Mouse (Mus musculus): ENCODE results near the gene Pgm2l1. TPM values are rescaled to one million over a fixed set of nuclear protein-coding genes. Genes with fewer than 3 reads are reported as not detected.

The Pgm2l1 gene
- polyA plus RNA-seq, 1 experiment from 2014 or later = 1.8 TPM

DNA sequence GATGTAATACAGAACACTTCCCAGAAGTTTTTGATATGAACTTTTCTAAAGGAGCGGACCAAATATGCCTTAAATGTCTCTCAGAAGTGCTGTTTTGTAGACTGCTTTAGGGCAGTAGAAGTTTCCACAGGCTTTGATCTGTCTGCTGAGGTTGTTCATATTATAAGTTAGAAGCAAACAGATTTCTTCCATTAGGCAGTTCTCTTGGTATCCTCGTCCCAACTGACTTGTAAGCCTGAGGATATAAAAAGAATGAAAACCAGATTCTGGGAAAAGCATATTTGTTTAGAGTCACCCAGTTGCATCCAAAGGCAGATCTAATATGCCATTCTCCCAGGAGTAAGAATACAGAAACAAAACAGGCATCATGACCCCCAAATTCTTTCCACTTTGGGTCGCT lies 26.0 kb upstream of the Pgm2l1 start:
- H3K27ac ChIP-seq = no peak overlapping the region
- WGBS (ENCODE audit: insufficient replicate concordance) = 66% methylated on average over 3 of the region's 3 CpGs
- no peaks in the 10 kb centered on the region for H3K36me3 ChIP-seq
- no peak overlapping the region for H3K4me3 ChIP-seq (replicated peaks)
- H3K9ac ChIP-seq = no peak overlapping the region
- DNase-seq (no peak), ATAC-seq (ENCODE audit: low read depth) (no peak)
- H3K4me1 ChIP-seq (replicated peaks) = no peaks in the 10 kb centered on the region
- H3K4me2 ChIP-seq = no peak overlapping the region
- H3K9me3 ChIP-seq (replicated peaks) = no peaks in the 10 kb centered on the region
- no peaks in the 10 kb centered on the region for H3K27me3 ChIP-seq

DNA sequence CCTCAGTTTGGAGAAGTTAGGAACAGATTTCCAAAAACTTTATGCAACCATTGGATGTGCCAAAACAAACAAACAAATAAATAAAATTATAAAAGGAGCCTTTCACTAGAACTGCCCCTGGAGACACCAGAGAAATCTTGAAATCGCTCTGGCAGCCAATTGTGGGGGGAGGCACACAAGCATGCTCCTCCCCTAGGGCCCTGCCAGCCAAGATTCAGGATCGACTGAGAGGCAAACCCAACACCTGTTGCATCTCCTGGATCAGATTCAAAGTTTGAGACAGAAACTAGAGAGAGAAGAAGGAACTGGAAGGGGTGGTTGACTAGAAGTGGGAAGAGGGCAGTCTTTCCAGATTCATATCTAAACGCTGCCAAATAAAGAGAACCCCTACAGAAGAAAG lies 23.6 kb upstream of the Pgm2l1 start:
- H3K4me1 ChIP-seq (replicated peaks) = peaks cover 12% of the 10 kb centered on the region
- no peaks in the 10 kb centered on the region for H3K36me3 ChIP-seq
- DNase-seq = no peak
- 58% methylated on average over 3 of the region's 3 CpGs for WGBS (ENCODE audit: insufficient replicate concordance)
- no peaks in the 10 kb centered on the region for H3K27me3 ChIP-seq
- ATAC-seq (ENCODE audit: low read depth) = no peak
- H3K27ac ChIP-seq = no peak overlapping the region
- H3K9ac ChIP-seq = no peak overlapping the region
- H3K4me2 ChIP-seq = no peak overlapping the region
- no peaks in the 10 kb centered on the region for H3K9me3 ChIP-seq (replicated peaks)
- H3K4me3 ChIP-seq (replicated peaks) = no peak overlapping the region

DNA sequence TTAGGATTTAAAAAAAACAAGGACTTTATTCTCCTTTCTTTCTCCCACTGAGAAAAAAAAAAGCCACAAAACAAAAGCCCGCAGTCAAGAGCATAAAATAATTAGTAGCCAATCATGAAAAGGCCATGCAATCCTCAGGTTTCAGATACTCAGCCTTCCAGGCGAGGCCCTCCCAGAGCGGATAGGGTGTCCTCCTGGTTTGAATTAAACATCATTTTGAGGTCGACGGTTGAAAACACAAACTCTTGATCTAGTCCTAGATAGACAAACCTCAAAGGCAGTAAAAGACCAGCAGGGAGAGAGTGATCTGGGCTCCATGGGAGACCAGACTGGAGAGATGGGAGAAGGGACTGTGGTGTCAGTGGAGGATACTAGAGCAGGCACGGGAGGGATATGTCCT lies 22.3 kb upstream of the Pgm2l1 start:
- Histone ChIP-seq H3K9ac (no peak overlapping the region), H3K36me3 (no peaks in the 10 kb centered on the region), H3K9me3 (replicated peaks) (no peaks in the 10 kb centered on the region), H3K27me3 (no peaks in the 10 kb centered on the region), H3K4me1 (replicated peaks) (peaks cover 12% of the 10 kb centered on the region), H3K4me2 (no peak overlapping the region), H3K4me3 (replicated peaks) (no peak overlapping the region), H3K27ac (no peak overlapping the region)
- ATAC-seq (ENCODE audit: low read depth) (no peak), DNase-seq (no peak)
- 58% methylated on average over 6 of the region's 6 CpGs for WGBS (ENCODE audit: insufficient replicate concordance)

DNA sequence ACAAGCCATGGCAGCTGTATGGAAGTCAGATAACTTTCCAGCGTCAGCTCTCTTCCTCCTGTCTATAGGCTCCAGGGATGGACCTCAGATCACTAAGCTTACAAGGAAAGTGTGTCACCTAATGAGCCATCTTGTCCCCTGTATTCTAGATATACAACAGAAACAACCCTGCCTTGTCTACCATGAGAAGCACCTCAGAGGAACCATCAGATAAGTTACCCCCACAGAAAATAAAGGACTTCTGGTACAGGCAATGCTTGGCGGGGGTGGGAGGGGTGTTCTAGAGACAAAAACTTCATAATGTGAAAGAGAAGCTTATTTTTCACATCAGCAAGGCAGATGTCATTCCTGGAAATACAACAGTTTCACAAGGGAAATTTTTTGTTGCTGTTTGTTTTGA lies 21.1 kb upstream of the Pgm2l1 start:
- Histone ChIP-seq H3K4me2 (no peak overlapping the region), H3K36me3 (no peaks in the 10 kb centered on the region), H3K9ac (no peak overlapping the region), H3K27me3 (no peaks in the 10 kb centered on the region), H3K4me1 (replicated peaks) (peaks cover 12% of the 10 kb centered on the region), H3K27ac (no peak overlapping the region), H3K9me3 (replicated peaks) (no peaks in the 10 kb centered on the region), H3K4me3 (replicated peaks) (no peak overlapping the region)
- DNase-seq (no peak), ATAC-seq (ENCODE audit: low read depth) (no peak)
- 69% methylated on average over 2 of the region's 2 CpGs for WGBS (ENCODE audit: insufficient replicate concordance)

DNA sequence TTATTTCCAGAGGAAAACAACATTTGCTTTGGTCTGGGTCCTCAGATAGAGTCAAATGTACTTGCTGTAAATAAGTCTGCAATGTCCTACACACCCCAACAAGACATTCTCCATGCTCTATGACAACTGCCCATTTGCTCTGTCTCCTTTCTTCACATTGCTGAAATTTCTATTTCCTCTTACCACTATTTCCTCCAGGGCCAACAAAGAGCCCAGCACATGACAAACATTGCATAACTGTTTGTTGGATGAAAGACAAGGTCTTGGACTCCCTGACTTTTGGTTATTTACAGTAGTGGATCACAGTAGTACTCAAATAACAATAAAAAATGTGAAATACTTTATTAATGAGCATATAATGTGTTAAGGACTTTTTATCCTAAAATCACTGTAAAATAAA lies 19.3 kb upstream of the Pgm2l1 start:
- no peak overlapping the region for H3K4me3 ChIP-seq (replicated peaks)
- no peak overlapping the region for H3K4me2 ChIP-seq
- no peaks in the 10 kb centered on the region for H3K27me3 ChIP-seq
- DNase-seq (no peak), ATAC-seq (ENCODE audit: low read depth) (0 out of 2 replicates have a peak, but pooled peaks have one; percentile 47)
- peak overlapping the region; percentile 4; the same call in 1 of the 2 replicates for H3K27ac ChIP-seq
- H3K36me3 ChIP-seq = no peaks in the 10 kb centered on the region
- no peaks in the 10 kb centered on the region for H3K9me3 ChIP-seq (replicated peaks)
- no peak overlapping the region for H3K9ac ChIP-seq
- H3K4me1 ChIP-seq (replicated peaks) = peaks cover 12% of the 10 kb centered on the region

DNA sequence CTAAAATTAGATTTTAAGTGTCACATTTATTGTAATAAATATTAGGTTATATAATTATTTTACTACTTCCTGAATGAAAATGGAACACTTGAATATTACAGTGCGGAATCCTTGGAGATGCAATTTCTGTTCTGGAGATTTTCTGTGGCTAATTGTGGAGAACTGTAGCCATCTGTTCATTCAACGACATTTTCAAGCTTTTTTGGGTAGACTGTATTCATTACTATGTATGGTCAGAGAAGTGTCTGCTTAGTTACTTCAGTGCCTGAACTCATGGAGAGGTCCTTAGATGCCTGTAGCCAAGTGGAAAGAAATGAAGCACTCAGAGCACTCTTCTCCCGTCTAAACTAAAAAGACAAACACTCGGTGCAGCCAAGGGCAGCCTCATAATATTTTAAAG lies 12.9 kb upstream of the Pgm2l1 start:
- WGBS (ENCODE audit: insufficient replicate concordance) = 74% methylated on average over 4 of the region's 4 CpGs

DNA sequence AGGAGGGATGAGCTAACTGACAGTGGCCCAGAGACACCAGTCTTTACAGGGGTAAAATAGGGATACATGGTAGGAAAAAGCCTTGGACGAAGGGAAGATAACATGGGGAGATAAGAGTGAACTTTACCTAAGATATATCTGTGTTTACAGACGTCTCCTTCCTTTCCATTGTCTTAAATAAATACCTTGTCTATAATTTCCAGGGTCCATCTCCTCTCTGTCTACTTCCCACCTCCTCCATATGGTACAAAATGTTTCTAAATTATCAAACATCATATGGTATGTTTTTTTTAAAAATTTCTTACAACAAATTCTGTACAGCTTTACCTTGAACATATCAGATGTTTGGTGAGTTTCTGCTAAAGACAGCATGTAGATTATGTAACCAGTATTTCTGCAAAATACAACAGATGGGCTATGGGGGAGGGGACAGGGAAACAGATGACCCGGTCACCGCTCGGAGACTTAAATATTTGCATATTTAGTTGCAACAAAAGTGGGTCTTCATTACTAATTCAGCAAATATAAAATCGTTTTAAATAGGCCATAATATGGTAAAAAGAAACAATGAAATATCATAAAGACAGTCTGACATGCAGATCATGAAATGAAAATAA lies 12.0 kb upstream of the Pgm2l1 start:
- Histone ChIP-seq H3K4me1 (replicated peaks) (no peaks in the 10 kb centered on the region), H3K4me2 (no peak overlapping the region), H3K27me3 (peaks cover 16% of the 10 kb centered on the region), H3K36me3 (no peaks in the 10 kb centered on the region), H3K4me3 (replicated peaks) (no peak overlapping the region), H3K27ac (no peak overlapping the region), H3K9ac (no peak overlapping the region), H3K9me3 (replicated peaks) (no peaks in the 10 kb centered on the region)
- no peak for ATAC-seq (ENCODE audit: low read depth)
- no peak for DNase-seq
- WGBS (ENCODE audit: insufficient replicate concordance) = 45% methylated on average over 6 of the region's 6 CpGs

More for the DNA sequence above, 12.9 kb upstream of the Pgm2l1 start:
- DNase-seq (no peak), ATAC-seq (ENCODE audit: low read depth) (no peak)
- no peaks in the 10 kb centered on the region for H3K9me3 ChIP-seq (replicated peaks)
- H3K27ac ChIP-seq = no peak overlapping the region
- no peak overlapping the region for H3K4me3 ChIP-seq (replicated peaks)
- H3K9ac ChIP-seq = no peak overlapping the region
- no peaks in the 10 kb centered on the region for H3K4me1 ChIP-seq (replicated peaks)
- no peak overlapping the region for H3K4me2 ChIP-seq
- H3K36me3 ChIP-seq = no peaks in the 10 kb centered on the region
- peaks cover 16% of the 10 kb centered on the region for H3K27me3 ChIP-seq

DNA sequence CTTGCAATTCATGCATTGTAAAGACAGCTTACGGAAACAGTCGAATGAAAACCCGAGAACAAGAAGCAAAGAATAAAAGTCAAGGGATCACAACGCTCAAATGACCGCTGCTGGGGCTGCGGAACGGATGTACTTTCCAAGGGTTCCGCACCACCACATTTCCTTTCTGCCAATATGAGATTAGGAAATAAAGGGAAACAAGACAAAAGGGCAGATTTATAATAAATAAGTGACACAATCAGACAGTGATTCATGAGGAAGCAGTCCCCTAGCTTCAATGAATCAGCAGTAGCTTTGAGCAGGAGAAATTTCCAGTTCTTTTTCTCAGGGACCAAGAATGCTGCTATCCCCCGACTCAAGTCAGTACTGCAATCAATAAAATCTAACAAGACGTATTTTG lies 11.2 kb upstream of the Pgm2l1 start:
- no peak overlapping the region for H3K9ac ChIP-seq
- no peaks in the 10 kb centered on the region for H3K4me1 ChIP-seq (replicated peaks)
- H3K9me3 ChIP-seq (replicated peaks) = no peaks in the 10 kb centered on the region
- H3K36me3 ChIP-seq = no peaks in the 10 kb centered on the region
- no peak overlapping the region for H3K4me2 ChIP-seq
- no peak overlapping the region for H3K27ac ChIP-seq
- WGBS (ENCODE audit: insufficient replicate concordance) = 51% methylated on average over 10 of the region's 10 CpGs
- H3K4me3 ChIP-seq (replicated peaks) = no peak overlapping the region
- H3K27me3 ChIP-seq = peaks cover 16% of the 10 kb centered on the region
- DNase-seq (no peak), ATAC-seq (ENCODE audit: low read depth) (no peak)

DNA sequence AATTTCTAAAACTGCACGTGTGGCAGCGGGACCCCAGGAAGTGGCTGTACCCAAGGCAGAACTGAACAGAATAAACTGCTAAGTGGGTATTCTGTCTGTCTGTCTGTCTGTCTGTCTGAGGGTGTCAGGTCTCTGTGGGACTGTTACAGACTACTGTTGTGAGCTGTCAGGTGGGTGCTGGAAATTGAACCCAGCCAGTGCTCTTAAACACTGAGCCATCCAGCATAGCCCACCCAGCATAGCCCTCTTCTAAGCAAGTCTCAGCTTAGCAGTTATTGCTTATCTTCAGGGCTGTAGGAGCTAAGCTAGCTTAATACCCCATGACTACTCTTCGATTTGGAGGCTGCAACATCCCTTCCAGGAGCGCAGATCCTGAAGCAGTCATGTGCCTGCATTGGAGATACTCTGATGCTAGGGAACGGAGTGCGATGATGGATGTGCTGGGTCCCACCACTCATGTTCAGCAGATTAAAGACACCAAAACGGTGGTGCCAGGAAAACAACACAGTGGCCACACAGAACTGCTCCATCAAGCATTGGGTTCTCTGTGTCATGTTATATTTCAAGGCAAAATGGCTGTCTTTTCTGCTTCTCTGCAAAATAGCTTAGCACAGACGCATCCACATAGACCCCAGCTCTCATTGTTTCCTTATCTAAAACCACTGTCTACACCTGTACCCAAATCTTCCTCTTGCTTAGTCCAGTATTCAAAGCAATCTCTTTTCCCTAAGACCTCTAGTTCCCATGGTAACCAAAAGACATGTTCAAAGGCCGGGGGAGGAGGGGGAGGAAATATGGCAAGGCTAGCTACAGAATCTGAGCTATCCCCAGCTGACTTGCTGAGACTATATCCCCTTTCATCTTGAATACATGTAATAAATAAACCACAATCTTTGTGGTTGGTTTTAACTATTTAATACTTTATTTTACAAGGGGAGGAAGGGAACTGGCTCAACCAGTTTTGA lies 10.3 kb upstream of the Pgm2l1 start:
- H3K9me3 ChIP-seq (replicated peaks) = no peaks in the 10 kb centered on the region
- H3K27ac ChIP-seq = no peak overlapping the region
- H3K4me3 ChIP-seq (replicated peaks) = no peak overlapping the region
- no peaks in the 10 kb centered on the region for H3K36me3 ChIP-seq
- peaks cover 16% of the 10 kb centered on the region for H3K27me3 ChIP-seq
- DNase-seq = no peak
- no peaks in the 10 kb centered on the region for H3K4me1 ChIP-seq (replicated peaks)
- ATAC-seq (ENCODE audit: low read depth) = no peak
- WGBS (ENCODE audit: insufficient replicate concordance) = 64% methylated on average over 9 of the region's 9 CpGs
- H3K4me2 ChIP-seq = no peak overlapping the region
- H3K9ac ChIP-seq = no peak overlapping the region

DNA sequence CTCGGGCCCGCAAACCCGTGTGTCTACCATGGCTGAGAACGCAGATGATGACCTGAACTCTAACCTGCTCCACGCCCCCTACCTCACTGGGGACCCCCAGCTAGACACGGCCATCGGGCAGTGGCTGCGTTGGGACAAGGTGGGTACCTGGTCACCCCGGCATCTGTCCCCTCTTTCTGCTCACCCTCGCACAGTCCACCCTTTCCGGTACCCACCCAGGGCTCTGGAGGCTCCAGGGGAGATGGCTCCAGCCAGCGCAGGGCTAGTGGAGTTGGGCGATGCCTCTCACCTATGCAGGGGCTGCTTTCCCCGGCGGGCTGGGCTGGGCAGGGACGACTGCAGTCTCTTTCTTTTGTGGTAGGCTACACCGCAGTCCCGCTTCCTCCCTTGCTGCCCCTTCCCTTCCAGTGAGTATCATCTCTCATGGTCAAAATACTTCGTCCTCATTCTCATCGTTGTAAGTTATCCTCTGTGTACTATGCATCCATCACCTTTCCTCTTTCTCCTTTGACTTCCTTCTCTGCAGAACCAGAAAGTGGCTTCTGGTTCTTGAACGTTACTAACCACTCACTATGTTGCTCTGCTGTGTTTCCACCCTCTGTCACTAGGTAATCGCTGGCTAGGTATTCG lies 817 bp downstream of the Pgm2l1 start:
- Histone ChIP-seq H3K4me2 (peak overlapping the region; percentile 96), H3K27ac (peak overlapping the region; percentile 96), H3K9ac (peak overlapping the region; percentile 88), H3K36me3 (no peaks in the 10 kb centered on the region), H3K27me3 (no peaks in the 10 kb centered on the region), H3K9me3 (replicated peaks) (no peaks in the 10 kb centered on the region), H3K4me3 (replicated peaks) (peak overlapping the region; percentile 79), H3K4me1 (replicated peaks) (peaks cover 26% of the 10 kb centered on the region)
- 1% methylated on average over 23 of the region's 23 CpGs for WGBS (ENCODE audit: insufficient replicate concordance)
- ATAC-seq (ENCODE audit: low read depth) (peak; percentile 60), DNase-seq (peak; percentile 48)

DNA sequence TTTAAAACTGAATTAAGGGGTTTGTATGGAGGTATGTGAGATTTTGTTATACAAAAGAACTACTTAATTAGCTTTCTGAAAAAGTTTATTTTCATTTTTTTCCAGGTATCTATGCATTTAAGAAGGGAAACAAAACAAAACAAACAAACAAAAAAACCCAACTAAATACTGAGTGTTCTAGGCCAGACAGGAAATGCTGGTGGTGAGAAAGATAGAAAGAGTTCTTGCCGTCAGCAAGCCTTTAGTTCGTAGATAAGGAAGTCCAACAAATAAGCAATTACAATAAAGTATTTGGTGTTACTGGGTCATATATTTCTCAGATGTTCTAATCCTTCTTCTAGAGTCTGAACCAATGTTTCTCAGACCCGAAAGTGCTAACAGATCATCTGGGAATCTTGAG lies 1.8 kb downstream of the Pgm2l1 start:
- Histone ChIP-seq H3K9ac (no peak overlapping the region), H3K4me3 (replicated peaks) (peak overlapping the region; percentile 79), H3K4me1 (replicated peaks) (peaks cover 32% of the 10 kb centered on the region), H3K4me2 (peak overlapping the region; percentile 96), H3K36me3 (no peaks in the 10 kb centered on the region), H3K9me3 (replicated peaks) (no peaks in the 10 kb centered on the region), H3K27ac (no peak overlapping the region), H3K27me3 (no peaks in the 10 kb centered on the region)
- ATAC-seq (ENCODE audit: low read depth) = no peak
- WGBS (ENCODE audit: insufficient replicate concordance) = 16% methylated on average over 3 of the region's 3 CpGs
- peak; percentile 11 for DNase-seq
